12 mouse cellular contexts compared by ENCODE assay signal in genomic region chr14:121190386-121190785, GRCm38 (mm10).
DNase-seq lines count a peak whose midpoint lies in the region; ATAC-seq and TF ChIP-seq lines count a peak whose summit lies in the region.
"Had no signal": no experiment of that assay in that cellular context is flagged by ENCODE, and none has a peak within 500 bp of the region (broad histone marks: within the 10 kb centered on the region; RNA-seq: fewer than 3 reads in every experiment).

No protein-coding gene starts in this region.

- H3K36me3 ChIP-seq in heart, embryonic 12.5 days: peaks cover 13% of the 10 kb centered on the region
- H3K36me3 ChIP-seq in C2C12 (ENCODE audit: control insufficient read depth, insufficient read depth): peaks cover 35% of the 10 kb centered on the region
- peaks cover 34% of the 10 kb centered on the region for H3K36me3 ChIP-seq in forebrain, embryonic 10.5 days (replicated peaks)
- no peaks in the 10 kb centered on the region for H3K36me3 ChIP-seq in hindbrain, embryonic 13.5 days

- H3K27me3 ChIP-seq in heart, embryonic 12.5 days (replicated peaks): no peaks in the 10 kb centered on the region
- H3K27me3 ChIP-seq in C2C12 (ENCODE audit: control insufficient read depth, insufficient read depth, insufficient read length): no peaks in the 10 kb centered on the region
- no peaks in the 10 kb centered on the region for H3K27me3 ChIP-seq in forebrain, embryonic 10.5 days (ENCODE audit: poor library complexity, severe bottlenecking)
- no peaks in the 10 kb centered on the region for H3K27me3 ChIP-seq in hindbrain, embryonic 13.5 days
- H3K27me3 ChIP-seq: CH12.LX had no signal

- WGBS in heart, embryonic 12.5 days: 63% methylated on average over 9 of the region's 9 CpGs
- WGBS in forebrain, embryonic 10.5 days: 91% methylated on average over 9 of the region's 9 CpGs
- WGBS in hindbrain, embryonic 13.5 days: 96% methylated on average over 9 of the region's 9 CpGs

- H3K4me1 ChIP-seq in heart, embryonic 12.5 days (replicated peaks): peaks cover 30% of the 10 kb centered on the region
- peaks cover 5% of the 10 kb centered on the region; the same call in 1 of the 2 replicates for H3K4me1 ChIP-seq in forebrain, embryonic 10.5 days
- H3K4me1 ChIP-seq in hindbrain, embryonic 13.5 days (replicated peaks): peaks cover 12% of the 10 kb centered on the region

- no peak overlapping the region for H3ac ChIP-seq in C2C12 (ENCODE audit: control insufficient read depth, insufficient read length, low read depth)

- H3K79me3 ChIP-seq in C2C12 (ENCODE audit: low read depth): peaks cover 30% of the 10 kb centered on the region

- H3K4me3 ChIP-seq in heart, embryonic 12.5 days: no peak overlapping the region
- H3K4me3 ChIP-seq in C2C12 (ENCODE audit: insufficient read depth, poor library complexity, severe bottlenecking): no peak overlapping the region
- no peak overlapping the region for H3K4me3 ChIP-seq in forebrain, embryonic 10.5 days
- H3K4me3 ChIP-seq in hindbrain, embryonic 13.5 days: no peak overlapping the region
- H3K4me3 ChIP-seq: hindbrain, embryonic 10.5 days had no signal

- peaks cover 5% of the 10 kb centered on the region; the same call in 1 of the 2 replicates for H3K9me3 ChIP-seq in heart, embryonic 12.5 days (replicated peaks)
- H3K9me3 ChIP-seq in forebrain, embryonic 10.5 days: peaks cover 7% of the 10 kb centered on the region; the same call in 1 of the 2 replicates
- H3K9me3 ChIP-seq in hindbrain, embryonic 13.5 days: no peaks in the 10 kb centered on the region

- no peak for DNase-seq in heart, adult 9 months (ENCODE audit: low spot score in 2 of 2)
- peak; percentile 36 for DNase-seq in heart, postnatal 4 days
- peak; percentile 82 for DNase-seq in lung, postnatal 25 days (ENCODE audit: low spot score)
- no peak for DNase-seq in layer of hippocampus, postnatal 36 days
- no peak for DNase-seq in forebrain, embryonic 10.5 days (ENCODE audit: extremely low spot score, low spot score)
- DNase-seq: cerebellum, adult 8-10 months had no signal

- no peak overlapping the region for H3K9ac ChIP-seq in heart, embryonic 12.5 days
- no peak overlapping the region for H3K9ac ChIP-seq in hindbrain, embryonic 13.5 days

- peak overlapping the region; percentile 44; the same call in 1 of the 2 replicates for H3K27ac ChIP-seq in heart, embryonic 12.5 days (ENCODE audit: poor library complexity, severe bottlenecking)
- no peak overlapping the region for H3K27ac ChIP-seq in forebrain, embryonic 10.5 days
- H3K27ac ChIP-seq in hindbrain, embryonic 13.5 days: no peak overlapping the region
- H3K27ac ChIP-seq: hindbrain, embryonic 10.5 days; macrophage had no signal

- no peak for TF ChIP-seq CTCF in C2C12 (IDR thresholded peaks at IDR 0.05; ENCODE audit: control insufficient read depth, insufficient read depth, insufficient read length)

- 0 out of 2 replicates have a peak, but pooled peaks have one; percentile 15 for ATAC-seq in heart, embryonic 12.5 days (ENCODE audit: insufficient number of reproducible peaks, low FRiP score)
- no peak for ATAC-seq in hindbrain, embryonic 13.5 days (ENCODE audit: low FRiP score)

- peaks cover 61% of the 10 kb centered on the region for H3K79me2 ChIP-seq in C2C12 (ENCODE audit: control insufficient read depth, insufficient read depth)

- H3K4me2 ChIP-seq in heart, embryonic 12.5 days: no peak overlapping the region
- no peak overlapping the region for H3K4me2 ChIP-seq in hindbrain, embryonic 13.5 days

TF ChIP-seq in C2C12, 6 proteins besides CTCF, POLR2A, EP300 and RAD21:
- no peak for TF ChIP-seq MYOG (IDR thresholded peaks at IDR 0.05; ENCODE audit: control insufficient read depth, extremely low read depth, insufficient read length)
- TF ChIP-seq USF1 (IDR thresholded peaks at IDR 0.05; ENCODE audit: low read depth): peak; percentile 34

Comparison
In these comparisons a context has a peak if more than half of its experiments do, and no peak if none do; other contexts are left out.
1. DNase-seq: peak in heart, postnatal 4 days (single experiment) and lung, postnatal 25 days (single experiment); none in heart, adult 9 months (0 of 2), layer of hippocampus, postnatal 36 days (0 of 2) and forebrain, embryonic 10.5 days (single experiment).